Mouse (Mus musculus) ES-CJ7 (cell line): Measurements from ENCODE around the gene Speer4d.
"Not testable (repeated sequence)": the region's sequence is repeated elsewhere in the genome, so short reads cannot be mapped to it uniquely, and the experiment has no call there.

Source experiments
- DNase-seq: peaks from one replicate; pipeline ENCODE4 v3.0.0; 2011; ENCODE audit warnings: low read depth, low spot score

The Speer4d gene

DNA sequence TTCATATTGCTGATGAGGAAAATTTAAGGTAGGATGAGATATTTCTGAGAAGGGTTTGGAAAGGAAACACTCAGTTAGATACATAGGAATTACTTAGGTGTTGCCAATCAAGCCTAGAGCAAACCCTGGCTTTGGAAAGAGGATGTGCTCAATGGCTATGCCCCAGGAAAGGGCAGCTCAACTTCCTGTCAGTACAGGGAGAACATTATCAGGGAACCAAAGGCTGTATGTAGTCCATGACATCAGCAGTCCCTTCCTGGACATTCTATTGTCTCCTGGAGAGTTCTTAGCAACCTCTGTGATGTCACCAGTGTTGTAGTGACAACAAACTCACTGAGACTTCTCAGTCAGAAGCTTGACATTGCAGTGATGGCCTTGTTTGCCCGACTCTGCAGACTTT, at the start of gene Speer4d:
Gene Speer4d (plus strand): TSS at position 301 of the 400 bp plus-strand sequence.
- not testable (repeated sequence) for DNase-seq

DNA sequence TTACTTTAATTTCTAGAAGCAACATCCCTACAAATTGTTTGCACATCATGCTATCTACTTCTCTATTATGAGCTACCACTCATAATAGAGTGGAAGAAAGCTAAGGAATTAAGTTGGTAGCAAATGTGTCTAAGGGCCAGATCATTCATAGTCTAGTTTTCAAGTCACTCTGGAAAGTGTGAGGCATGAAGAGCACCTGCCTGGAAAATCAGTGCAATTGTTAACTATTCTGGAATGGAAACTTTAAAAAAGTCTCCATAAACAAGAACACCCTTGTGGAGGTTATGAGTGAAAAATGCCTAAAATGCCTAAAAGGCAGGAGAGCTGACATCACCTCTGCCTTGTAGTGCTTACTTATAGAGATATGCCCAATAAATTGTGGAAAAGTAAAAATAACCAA, 45.1 kb upstream of the Speer4d start:
- not testable (repeated sequence) for DNase-seq

- DNase-seq: not testable (repeated sequence)
Measured at GRCm38 (mm10) chr5:15577033-15577432, 41.8 kb upstream of the Speer4d start, which contains the start of gene Gm21083. Gm21083 (plus strand) TSS chr5:15577333.

GRCm38 (mm10) chr5:15586351-15586750, 32.5 kb upstream of the Speer4d start:
- DNase-seq: peak; percentile 23

DNA sequence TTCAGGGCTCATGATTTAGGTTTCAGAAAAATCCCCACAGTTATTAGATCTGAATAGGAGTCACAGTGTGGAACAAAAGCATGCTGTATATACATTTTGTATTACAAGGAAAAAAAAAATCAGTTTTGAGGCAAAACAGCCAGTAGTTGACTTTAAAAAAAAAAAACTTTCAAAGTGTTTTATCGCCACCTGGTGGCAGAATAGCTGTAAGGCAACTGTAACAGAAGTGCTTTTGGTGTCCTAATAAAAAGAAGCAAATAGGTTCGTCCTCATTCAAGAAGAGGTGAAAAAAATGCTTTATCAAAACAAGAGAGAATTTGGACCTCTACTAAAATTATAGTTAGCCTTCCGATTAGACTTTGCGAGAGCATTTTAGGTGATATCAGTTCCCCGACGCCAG, 30.6 kb upstream of the Speer4d start:
- peak; percentile 32 for DNase-seq

GRCm38 (mm10) chr5:15590635-15591034, 28.2 kb upstream of the Speer4d start:
- not testable (repeated sequence) for DNase-seq

DNA sequence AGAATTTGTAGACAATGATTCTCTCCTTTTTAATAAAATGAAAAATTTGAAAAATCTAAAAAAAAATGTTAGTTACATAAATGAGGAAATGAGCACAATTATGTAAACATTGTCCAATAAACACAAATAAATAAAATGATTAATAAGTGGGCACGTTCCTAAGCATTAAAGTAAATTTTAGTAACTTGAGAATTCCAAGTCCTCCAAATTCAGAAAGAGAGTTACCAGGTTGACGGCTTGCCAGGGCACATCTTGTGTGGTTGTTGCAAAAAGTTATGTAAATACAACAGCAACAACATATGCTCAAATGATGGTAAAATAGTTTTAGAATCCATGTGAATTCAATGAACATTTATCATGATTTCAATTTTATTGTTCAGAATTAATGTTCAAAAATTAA, 27.3 kb upstream of the Speer4d start:
- not testable (repeated sequence) for DNase-seq

DNA sequence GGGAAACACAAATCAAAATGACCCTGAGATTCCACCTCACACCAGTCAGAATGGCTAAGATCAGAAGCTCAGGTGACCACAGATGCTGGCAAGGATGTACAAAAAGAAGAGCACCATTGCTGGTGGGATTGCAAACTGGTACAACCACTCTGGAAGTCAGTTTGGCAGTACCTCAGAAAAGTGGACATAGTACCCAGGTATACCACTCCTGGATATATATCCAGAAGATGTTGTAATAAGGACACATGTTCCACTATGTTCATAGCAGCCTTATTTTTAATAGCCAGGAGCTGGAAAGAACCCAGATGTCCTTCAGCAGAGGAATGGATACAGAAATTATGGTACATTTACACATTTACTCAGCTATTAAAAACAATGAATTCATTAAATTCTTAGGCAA, 20.0 kb upstream of the Speer4d start:
- DNase-seq: not testable (repeated sequence)

GRCm38 (mm10) chr5:15600342-15600741, 18.5 kb upstream of the Speer4d start:
- not testable (repeated sequence) for DNase-seq

DNA sequence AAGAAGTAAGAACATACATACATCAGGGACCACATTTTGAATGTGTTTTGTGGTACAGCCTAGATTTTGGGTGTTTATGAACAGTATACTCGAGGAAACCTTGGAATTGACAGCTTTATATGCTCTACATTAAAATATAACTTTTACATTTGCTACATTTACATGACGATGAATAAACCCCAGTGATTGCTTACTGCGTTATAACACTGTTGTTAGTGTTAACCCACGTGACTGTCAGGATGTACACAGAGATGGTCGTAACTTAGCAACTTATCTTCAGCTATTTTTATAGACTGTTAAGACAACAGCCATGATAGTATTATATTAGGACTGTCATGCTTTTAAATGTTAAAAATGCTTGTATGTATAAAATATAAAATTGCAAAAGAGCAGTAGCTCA, 17.4 kb upstream of the Speer4d start:
- DNase-seq: not testable (repeated sequence)

- not testable (repeated sequence) for DNase-seq
Measured at GRCm38 (mm10) chr5:15601960-15602359, 16.9 kb upstream of the Speer4d start.

GRCm38 (mm10) chr5:15602424-15602947, 16.4 kb upstream of the Speer4d start:
- peak; percentile 2 for DNase-seq

- not testable (repeated sequence) for DNase-seq
Measured at GRCm38 (mm10) chr5:15603008-15603407, 15.9 kb upstream of the Speer4d start.

GRCm38 (mm10) chr5:15603585-15603984, 15.3 kb upstream of the Speer4d start:
- DNase-seq: not testable (repeated sequence)

DNA sequence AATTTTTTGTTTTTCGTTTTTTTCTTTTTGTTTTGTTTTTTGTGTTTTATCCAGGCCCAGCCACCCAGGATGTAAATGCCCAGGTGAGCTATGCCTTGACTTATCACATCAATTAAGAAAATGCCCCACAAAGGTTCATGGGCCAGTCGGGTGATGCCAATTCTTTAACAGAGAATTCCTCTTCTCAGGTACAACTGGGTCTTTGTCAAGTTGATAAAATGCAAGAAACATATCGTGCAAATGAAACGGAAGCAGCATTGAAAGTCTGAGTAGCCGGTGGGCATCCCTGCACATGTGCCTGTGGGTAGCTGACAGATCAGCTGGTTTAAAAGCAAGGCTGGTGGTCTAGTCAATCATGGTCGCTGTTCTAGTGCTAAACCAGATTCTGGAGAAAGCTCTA, 12.2 kb upstream of the Speer4d start:
- not testable (repeated sequence) for DNase-seq

GRCm38 (mm10) chr5:15610695-15611094, 8.2 kb upstream of the Speer4d start:
- DNase-seq: not testable (repeated sequence)

DNA sequence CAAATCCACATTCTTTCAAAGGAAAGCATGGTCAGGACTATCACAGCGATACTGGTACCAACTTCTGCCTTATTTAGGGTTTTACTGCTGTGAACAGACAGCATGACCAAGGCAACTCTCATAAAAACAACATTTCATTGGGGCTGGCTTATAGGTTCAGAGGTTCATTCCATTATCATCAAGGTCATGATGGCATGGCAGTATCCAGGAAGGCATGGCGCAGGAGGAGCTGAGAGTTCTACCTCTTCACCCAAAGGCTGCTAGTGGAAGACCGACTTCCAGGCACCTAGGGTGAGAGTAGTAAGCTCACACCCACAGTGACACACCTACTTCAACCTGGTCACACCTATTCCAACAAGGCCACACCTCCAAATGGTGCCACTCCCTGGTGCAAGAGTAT, 2.7 kb upstream of the Speer4d start:
- DNase-seq: not testable (repeated sequence)

- not testable (repeated sequence) for DNase-seq
Measured at GRCm38 (mm10) chr5:15628136-15628535, 9.3 kb downstream of the Speer4d start.

GRCm38 (mm10) chr5:15630068-15630467, 11.2 kb downstream of the Speer4d start:
- not testable (repeated sequence) for DNase-seq

DNA sequence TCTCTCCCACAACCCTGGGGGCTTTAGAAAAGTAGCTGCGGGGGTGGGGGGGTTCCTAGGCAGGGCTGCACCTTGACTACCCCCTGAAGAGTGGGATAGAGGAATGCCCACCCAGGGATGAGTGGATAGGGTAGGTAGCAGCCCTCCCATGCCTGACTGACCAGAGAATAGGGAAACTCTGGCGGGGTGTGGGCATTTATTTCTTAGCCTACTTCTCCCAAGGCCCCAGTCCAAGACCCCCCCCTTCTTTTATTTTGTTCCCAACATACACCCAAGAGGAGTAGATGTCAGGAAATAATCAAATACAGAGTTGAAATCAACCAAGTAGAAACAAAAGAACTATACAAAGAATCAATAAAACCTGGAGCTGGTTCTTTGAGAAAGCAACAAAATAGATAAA, 18.8 kb downstream of the Speer4d start:
- not testable (repeated sequence) for DNase-seq

DNA sequence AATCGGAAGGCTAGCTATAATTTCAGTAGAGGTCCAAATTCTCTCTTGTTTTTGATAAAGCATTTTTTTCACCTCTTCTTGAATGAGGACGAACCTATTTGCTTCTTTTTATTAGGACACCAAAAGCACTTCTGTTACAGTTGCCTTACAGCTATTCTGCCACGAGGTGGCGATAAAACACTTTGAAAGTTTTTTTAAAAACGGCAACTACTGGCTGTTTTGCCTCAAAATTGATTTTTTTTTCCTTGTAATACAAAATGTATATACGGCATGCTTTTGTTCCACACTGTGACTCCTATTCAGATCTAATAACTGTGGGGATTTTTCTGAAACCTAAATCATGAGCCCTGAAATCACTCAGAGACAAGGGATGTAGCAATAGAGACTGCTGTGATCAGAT, 26.8 kb downstream of the Speer4d start:
- not testable (repeated sequence) for DNase-seq

DNA sequence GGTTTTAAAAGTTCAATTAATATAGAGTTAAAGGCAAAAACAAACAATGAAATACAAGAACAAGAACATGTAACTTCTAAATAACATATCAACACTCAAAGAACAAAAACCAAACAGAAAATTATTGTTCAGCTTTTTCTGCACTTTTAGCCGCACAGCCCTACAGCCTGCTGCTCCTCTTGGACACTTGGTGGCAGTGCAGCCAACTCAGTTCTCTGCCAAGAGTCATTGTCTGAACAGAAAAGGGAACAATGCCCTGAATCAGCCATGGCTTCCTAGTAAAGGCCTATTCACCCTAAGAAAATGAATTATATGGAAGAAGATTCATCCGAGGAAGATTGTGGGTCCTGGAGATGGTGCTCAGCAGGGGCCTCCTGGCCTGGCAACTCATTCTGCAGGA, 33.5 kb downstream of the Speer4d start:
- not testable (repeated sequence) for DNase-seq

- not testable (repeated sequence) for DNase-seq
Measured at GRCm38 (mm10) chr5:15656959-15657358, 38.1 kb downstream of the Speer4d start, which contains the start of gene 4930572O03Rik. 4930572O03Rik (minus strand) TSS chr5:15657059.

- DNase-seq: not testable (repeated sequence)
Measured at GRCm38 (mm10) chr5:15663847-15664246, 45.0 kb downstream of the Speer4d start.
